Mouse (Mus musculus) megakaryocyte, embryonic 14.5 days (primary cell): ENCODE results near the gene Pfn5.

Experiments
- FLI1 ChIP-seq: IDR thresholded peaks from 2 replicates; pipeline ENCODE4 v1.6.1; 2012; ENCODE audit warnings: low read length, inconsistent platforms, mixed read lengths
- GATA1 ChIP-seq: IDR thresholded peaks from 3 replicates; pipeline ENCODE4 v1.6.1; 2012; ENCODE audit warnings: mixed read lengths, low read length, inconsistent platforms, borderline replicate concordance

GRCm38 (mm10) chrX:95600609-95601008 is 42.7 kb downstream of the Pfn5 start:
- TF ChIP-seq GATA1, result no peak
- no peak for TF ChIP-seq FLI1
